Mouse (Mus musculus) heart, adult 18-20 months (tissue): ENCODE data around the gene Pglyrp2. TPM values are rescaled to one million over a fixed set of nuclear protein-coding genes. Genes with fewer than 3 reads are reported as not detected.

Experiments
- microRNA-seq, 2 experiments: library from miRNA; unstranded; fragments of <30 nt; microRNA quantifications; one replicate each; pipeline ENCODE4 v1.2.0; 2022
- total RNA-seq, 2 experiments: library from RNA; stranded (reverse); gene quantifications; 2 replicates each; pipeline ENCODE4 v1.2.3; 2021

Gene Pglyrp2
- total RNA-seq, 2 experiments from 2014 or later = 1.1 TPM; not detected in 1

Small RNA genes within 50 kb of the gene (microRNA-seq; reads per million reads assigned to microRNA genes)
- gene Gm22201 = 0 reads per million in 2 experiments

Other genes starting within 250 kb of the Pglyrp2 start
- gene Ephx3, start 234.6 kb downstream of the Pglyrp2 start, total RNA-seq = under 1 TPM; 0.69 to 0.74 TPM
- 10 to 100 TPM; 43.6 to 55.5 TPM for gene Brd4, start 139.4 kb downstream of the Pglyrp2 start, total RNA-seq
- gene Akap8, start 102.9 kb downstream of the Pglyrp2 start, total RNA-seq = 10 to 100 TPM; 40.2 to 44.3 TPM
- gene Akap8l, start 73.6 kb downstream of the Pglyrp2 start, total RNA-seq = 10 to 100 TPM; 39.1 to 44.6 TPM
- 10 to 100 TPM; 15.0 to 19.0 TPM for gene Wiz, start 34.7 kb downstream of the Pglyrp2 start, total RNA-seq
- 1 to 10 TPM in 1 of 2 experiments, under 1 TPM in 1; 0.97 to 4.4 TPM for gene Rasal3, start 20.6 kb downstream of the Pglyrp2 start, total RNA-seq
- not detected for gene Cyp4f39, start 28.6 kb upstream of the Pglyrp2 start, total RNA-seq
- gene Cyp4f17, start 81.9 kb upstream of the Pglyrp2 start, total RNA-seq = 1 to 10 TPM; 4.7 to 5.8 TPM
- gene Cyp4f16, start 112.4 kb upstream of the Pglyrp2 start, total RNA-seq = 1 to 10 TPM; 4.4 to 4.8 TPM
- gene Cyp4f37, start 197.1 kb upstream of the Pglyrp2 start, total RNA-seq = not detected
- not detected for gene Cyp4f40, start 234.7 kb upstream of the Pglyrp2 start, total RNA-seq